Mouse (Mus musculus) midbrain, postnatal 0 days (tissue): ENCODE data around the gene Gmppa. TPM values are rescaled to one million over a fixed set of nuclear protein-coding genes. Genes with fewer than 3 reads are reported as not detected.

Source experiments
- ATAC-seq: fragments of 200-750 bp; cut with Nextera tagmentation; 2 replicates; pipeline ENCODE4 v1.8.0; 2017; ENCODE audit warnings: moderate number of reproducible peaks, mild to moderate bottlenecking, moderate TSS enrichment, moderate library complexity; ENCODE audit not compliant: low FRiP score
- DNase-seq: peaks from one replicate; pipeline ENCODE4 v3.0.0-alpha.2; 2015; ENCODE audit warnings: low spot score
- H3K27ac ChIP-seq: fragments of 300-500 bp; sonication (generic); 2 replicates; pipeline ENCODE4 v1.5.1; 2014; ENCODE audit warnings: low read depth, mild to moderate bottlenecking, low read length, mixed read lengths
- H3K27me3 ChIP-seq: fragments of 300-500 bp; sonication (generic); 2 replicates; pipeline ENCODE4 v1.6.1; 2014; ENCODE audit warnings: low read length, control low read depth, mixed read lengths; ENCODE audit not compliant: insufficient read depth
- H3K36me3 ChIP-seq: fragments of 300-500 bp; sonication (generic); 2 replicates; pipeline ENCODE4 v1.6.1; 2014; ENCODE audit warnings: low read length, control low read depth, mixed read lengths; ENCODE audit not compliant: insufficient read depth
- H3K4me1 ChIP-seq: fragments of 300-500 bp; sonication (generic); 2 replicates; pipeline ENCODE4 v1.6.1; 2014; ENCODE audit warnings: mild to moderate bottlenecking, control low read depth, antibody characterized with exemption, low read length, mixed read lengths; ENCODE audit not compliant: insufficient read depth
- H3K4me2 ChIP-seq: fragments of 300-500 bp; sonication (generic); 2 replicates; pipeline ENCODE4 v1.6.1; 2014; ENCODE audit warnings: low read depth, mild to moderate bottlenecking, low read length, mixed read lengths; ENCODE audit not compliant: poor library complexity, severe bottlenecking
- H3K4me3 ChIP-seq: fragments of 300-500 bp; sonication (generic); 2 replicates; pipeline ENCODE4 v1.5.1; 2014; ENCODE audit warnings: low read depth, mild to moderate bottlenecking, low read length, moderate library complexity
- H3K9ac ChIP-seq: fragments of 300-500 bp; sonication (generic); replicated peaks from 2 replicates; pipeline ENCODE4 v1.6.1; 2014; ENCODE audit warnings: mild to moderate bottlenecking, low read length, moderate library complexity, mixed read lengths; ENCODE audit not compliant: poor library complexity, severe bottlenecking
- H3K9me3 ChIP-seq: fragments of 300-500 bp; sonication (generic); 2 replicates; pipeline ENCODE4 v1.6.1; 2016; ENCODE audit warnings: low read length, control low read depth
- CTCF ChIP-seq: IDR thresholded peaks from 2 replicates; pipeline ENCODE4 v1.5.1; 2016; ENCODE audit warnings: antibody characterized with exemption, mild to moderate bottlenecking
- WGBS: fragments of 180-500 bp; shearing (Covaris S2); extraction: QIAGEN DNeasy Blood & Tissue Kit; methylation state at CpG from one replicate; pipeline ENCODE4 v1.1.7; 2014; 5-methylcytosine and 5-hydroxymethylcytosine counted together
- polyA plus RNA-seq: library from polyadenylated mRNA; unstranded; fragments of >200 nt; fragmentation: Nextera tagmentation; extraction: Ambion mirVana; gene quantifications from 2 replicates; pipeline ENCODE4 v1.2.1, GENCODE M21; 2015
- total RNA-seq: library from RNA; depleted of rRNA; stranded (reverse); fragments of >200 nt; gene quantifications from 2 replicates; pipeline ENCODE4 v1.2.3, GENCODE M21; 2014

Gene Gmppa
- total and polyA plus RNA-seq, 2 experiments from 2014 or later, result 67.4 to 77.1 TPM

GRCm38 (mm10) chr1:75443247-75444024 lies 7.7 kb downstream of the Gmppa start:
- H3K27me3 ChIP-seq, result peaks cover 7% of the 10 kb centered on the region; the same call in 1 of the 2 replicates
- no peak overlapping the region for H3K4me3 ChIP-seq
- WGBS, result 13% methylated on average over 13 of the region's 13 CpGs
- H3K4me2 ChIP-seq, result no peak overlapping the region
- no peak for TF ChIP-seq CTCF
- peaks cover 21% of the 10 kb centered on the region for H3K4me1 ChIP-seq
- H3K9ac ChIP-seq, result no peak overlapping the region
- no peaks in the 10 kb centered on the region for H3K9me3 ChIP-seq
- no peaks in the 10 kb centered on the region for H3K36me3 ChIP-seq
- DNase-seq (peak; percentile 53), ATAC-seq (no peak)
- H3K27ac ChIP-seq, result peak overlapping the region; percentile 67

GRCm38 (mm10) chr1:75444208-75444607 lies 8.5 kb downstream of the Gmppa start:
- no peaks in the 10 kb centered on the region for H3K36me3 ChIP-seq
- peaks cover 26% of the 10 kb centered on the region for H3K4me1 ChIP-seq
- no peak for TF ChIP-seq CTCF
- ATAC-seq (no peak), DNase-seq (no peak)
- WGBS, result 20% methylated on average over 3 of the region's 3 CpGs
- no peak overlapping the region for H3K4me2 ChIP-seq
- no peaks in the 10 kb centered on the region for H3K9me3 ChIP-seq
- H3K4me3 ChIP-seq, result no peak overlapping the region
- peak overlapping the region; percentile 67; the same call in 1 of the 2 replicates for H3K27ac ChIP-seq
- no peak overlapping the region for H3K9ac ChIP-seq
- H3K27me3 ChIP-seq, result peaks cover 7% of the 10 kb centered on the region; the same call in 1 of the 2 replicates

- Histone ChIP-seq H3K27me3 (peaks cover 14% of the 10 kb centered on the region; the same call in 1 of the 2 replicates), H3K9ac (peak overlapping the region; percentile 33; the same call in 1 of the 2 replicates), H3K36me3 (no peaks in the 10 kb centered on the region), H3K4me2 (peak overlapping the region; percentile 78), H3K4me1 (peaks cover 29% of the 10 kb centered on the region), H3K4me3 (no peak overlapping the region), H3K27ac (peak overlapping the region; percentile 67), H3K9me3 (no peaks in the 10 kb centered on the region)
- 7% methylated on average over 9 of the region's 9 CpGs for WGBS
- ATAC-seq (no peak; the same call in none of the 2 replicates), DNase-seq (no peak)
- no peak for TF ChIP-seq CTCF
Observed at GRCm38 (mm10) chr1:75445141-75445701, 9.5 kb downstream of the Gmppa start.

- DNase-seq (peak; percentile 74), ATAC-seq (peak; percentile 51)
- Histone ChIP-seq H3K36me3 (no peaks in the 10 kb centered on the region), H3K27ac (peak overlapping the region; percentile 67), H3K4me2 (peak overlapping the region; percentile 78), H3K9ac (no peak overlapping the region), H3K27me3 (peaks cover 14% of the 10 kb centered on the region; the same call in 1 of the 2 replicates), H3K9me3 (no peaks in the 10 kb centered on the region), H3K4me1 (peaks cover 29% of the 10 kb centered on the region), H3K4me3 (no peak overlapping the region)
- peak; percentile 88 for TF ChIP-seq CTCF
- under 1% methylated on average over 22 of the region's 22 CpGs for WGBS
Observed at GRCm38 (mm10) chr1:75445751-75446611, 10.3 kb downstream of the Gmppa start.

GRCm38 (mm10) chr1:75446656-75447055 lies 10.9 kb downstream of the Gmppa start:
- Histone ChIP-seq H3K4me3 (no peak overlapping the region), H3K27ac (peak overlapping the region; percentile 67), H3K36me3 (no peaks in the 10 kb centered on the region), H3K4me2 (peak overlapping the region; percentile 78; the same call in 1 of the 2 replicates), H3K9ac (peak overlapping the region; percentile 24; the same call in 1 of the 2 replicates), H3K9me3 (no peaks in the 10 kb centered on the region), H3K27me3 (peaks cover 18% of the 10 kb centered on the region), H3K4me1 (peaks cover 29% of the 10 kb centered on the region)
- TF ChIP-seq CTCF, result no peak
- WGBS, result 11% methylated on average over 20 of the region's 20 CpGs
- no peak for ATAC-seq
- no peak for DNase-seq
